In genomic region chr11:77491123-77491501, GRCm38 (mm10) we compare ENCODE assay signal across 1 mouse cellular context.
TF ChIP-seq lines count a peak whose summit lies in the region.

No protein-coding gene starts in this region.

TF ChIP-seq in C2C12, 6 proteins besides CTCF, POLR2A, EP300 and RAD21:
- TF ChIP-seq CEBPB (IDR thresholded peaks at IDR 0.05; ENCODE audit: low read depth): no peak
- no peak for TF ChIP-seq USF1 (IDR thresholded peaks at IDR 0.05; ENCODE audit: low read depth)
- no peak for TF ChIP-seq MAX (IDR thresholded peaks at IDR 0.05)
- TF ChIP-seq MYOD1 (IDR thresholded peaks at IDR 0.05; ENCODE audit: control insufficient read depth, insufficient read length, low read depth): no peak
